Mouse (Mus musculus) A20 (cell line): ENCODE data around the gene Itpr1.

Experiments
- DNase-seq: peaks from one replicate; pipeline ENCODE4 v3.0.0-alpha.2; 2011; ENCODE audit warnings: low read depth, low spot score

Gene Itpr1

DNA sequence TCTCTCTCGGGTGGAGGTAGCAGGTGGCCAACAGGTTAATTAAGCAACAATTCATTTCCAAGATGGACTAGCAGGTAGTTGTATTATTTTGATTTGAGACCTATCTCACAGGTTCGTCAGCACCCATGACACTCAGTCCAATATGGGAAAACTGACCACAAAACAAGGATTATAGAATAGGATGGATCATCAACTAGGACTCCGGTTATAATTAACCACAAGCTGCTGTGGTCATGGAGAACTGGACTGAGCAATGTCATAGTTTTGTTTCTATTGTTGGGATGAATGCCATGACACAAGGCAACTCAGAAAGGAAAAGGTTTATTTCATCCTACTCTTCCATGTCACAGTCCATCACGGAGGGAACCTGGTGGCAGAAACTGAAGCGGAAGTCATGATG lies 252.3 kb downstream of the Itpr1 start:
- DNase-seq = no peak

DNA sequence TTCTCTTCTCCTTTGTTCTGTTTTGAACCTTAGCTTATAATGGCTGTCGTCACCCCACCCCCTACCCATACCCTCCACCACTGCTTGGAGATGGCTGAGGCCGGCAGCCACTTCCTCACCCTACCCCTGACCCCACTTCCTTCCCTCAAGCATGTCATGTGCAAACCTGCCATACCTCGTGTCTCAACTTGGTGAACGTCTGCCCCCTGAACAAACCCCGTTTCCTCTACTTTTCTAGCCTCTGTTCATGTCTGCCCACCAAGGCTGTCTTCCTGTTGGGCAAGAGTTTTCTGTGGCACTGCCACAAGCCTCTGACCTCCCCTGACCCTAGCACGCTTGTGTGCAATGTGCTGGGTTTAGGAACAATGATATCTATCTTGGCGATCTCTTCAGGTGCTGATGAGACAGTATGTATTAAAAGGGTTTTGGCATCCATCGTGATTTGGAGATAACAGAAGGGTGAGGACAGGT lies 253.2 kb downstream of the Itpr1 start:
- DNase-seq = no peak

DNA sequence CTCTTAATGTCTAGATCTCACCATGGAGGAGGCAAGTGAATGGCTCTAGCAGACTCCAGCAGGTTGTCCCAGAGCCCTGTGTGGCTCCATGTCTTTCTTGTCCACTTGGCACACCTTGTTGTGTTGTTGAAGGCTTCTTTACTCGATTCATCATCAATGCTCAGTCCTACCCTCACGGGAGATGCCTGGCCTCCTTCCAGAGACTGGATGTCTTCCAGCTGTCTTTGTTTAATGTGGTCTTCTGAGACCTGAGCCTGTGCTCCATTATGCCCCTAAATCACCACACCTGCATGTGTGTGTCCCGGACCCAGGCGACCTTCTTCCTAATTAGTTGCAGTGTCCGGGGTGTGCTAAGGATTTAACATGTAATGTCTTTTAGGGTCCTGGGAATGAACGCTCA lies 254.7 kb downstream of the Itpr1 start:
- no peak for DNase-seq

DNA sequence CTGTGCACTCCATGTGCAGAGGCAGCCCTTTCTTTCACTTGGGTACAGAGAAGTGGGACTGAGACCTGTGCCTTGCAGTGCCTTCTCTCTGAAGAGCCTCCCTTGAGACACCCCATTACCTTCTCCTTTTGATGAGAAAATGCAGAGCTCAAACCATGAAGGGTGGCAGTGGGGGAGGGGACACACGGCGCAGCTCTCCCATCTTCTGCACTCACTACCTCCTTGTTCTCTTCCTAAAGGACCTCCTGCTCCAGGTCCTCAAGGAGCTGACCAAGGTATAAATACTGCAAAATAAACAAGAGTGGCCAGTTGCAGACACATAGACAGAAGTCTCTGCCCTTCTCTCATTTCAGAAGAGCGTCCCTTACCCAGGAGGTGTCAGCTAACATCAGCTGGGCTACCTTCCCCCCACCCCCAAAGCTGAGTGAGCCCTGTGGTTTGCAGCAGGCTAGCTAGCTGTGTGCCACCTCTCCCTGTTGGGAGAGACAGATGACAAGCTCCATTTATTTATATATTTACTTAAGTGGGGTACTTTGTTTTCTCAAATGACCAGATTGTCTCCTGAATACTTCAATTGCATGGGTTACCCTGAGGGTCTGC lies 255.4 kb downstream of the Itpr1 start:
- no peak for DNase-seq

DNA sequence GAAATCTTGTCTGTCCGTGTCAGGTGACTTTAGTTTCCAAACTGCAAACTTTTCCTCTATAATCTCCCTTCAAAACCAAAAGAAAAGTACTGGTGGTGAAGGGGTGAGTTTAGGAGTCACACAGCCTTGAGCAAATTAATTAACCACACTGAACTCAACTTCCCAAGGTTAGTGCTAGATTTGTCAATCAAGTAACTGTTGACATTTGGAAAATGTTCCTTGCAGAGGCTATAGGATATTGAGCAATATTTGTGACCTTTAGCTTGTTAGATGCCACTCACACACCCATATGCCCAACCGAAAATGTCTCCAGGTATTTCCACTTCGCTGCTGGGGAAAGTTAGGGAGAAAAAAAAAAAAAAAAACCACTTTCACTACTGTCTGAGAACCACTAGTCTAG lies 259.0 kb downstream of the Itpr1 start:
- DNase-seq = no peak

DNA sequence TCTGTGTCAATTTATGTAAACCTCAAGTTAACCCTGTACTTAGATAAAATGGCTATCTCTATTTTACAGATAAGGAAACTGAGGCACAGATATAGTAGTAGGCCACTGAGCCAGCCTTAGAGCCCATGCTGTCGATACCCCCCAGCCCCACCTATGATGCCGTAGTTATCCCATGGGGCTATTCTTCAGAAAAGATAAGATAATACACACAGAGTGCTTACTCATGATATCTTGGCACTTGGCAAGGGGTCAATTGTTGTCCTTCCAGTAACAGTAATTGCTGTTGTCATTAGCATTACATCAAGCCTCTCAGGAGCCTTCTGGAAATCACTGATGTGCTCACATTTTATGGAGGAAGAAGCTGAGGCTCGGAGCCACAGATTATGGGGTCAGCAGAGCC lies 259.9 kb downstream of the Itpr1 start:
- DNase-seq = no peak

DNA sequence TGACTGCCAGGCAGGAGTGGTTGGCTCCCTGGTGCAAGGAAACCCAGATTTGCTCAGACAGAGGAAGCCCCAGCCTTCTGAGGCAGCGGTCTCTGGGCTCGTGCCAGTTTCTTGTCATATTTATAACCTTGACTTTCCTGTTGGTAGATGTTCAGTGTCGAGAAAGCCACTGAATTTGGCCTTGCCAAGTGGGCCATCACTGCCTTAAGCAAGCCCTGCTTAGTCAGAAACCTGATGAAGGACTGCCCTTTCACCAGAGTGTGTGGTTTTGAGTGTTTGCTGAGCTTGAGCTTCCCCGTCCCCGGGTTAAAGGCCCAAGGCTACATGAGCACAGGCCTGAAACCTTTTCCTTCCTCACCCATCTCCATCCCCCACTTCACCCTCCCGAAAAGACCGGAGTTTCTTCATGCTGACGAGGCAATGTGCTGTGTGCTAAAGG lies 263.9 kb downstream of the Itpr1 start:
- no peak for DNase-seq

DNA sequence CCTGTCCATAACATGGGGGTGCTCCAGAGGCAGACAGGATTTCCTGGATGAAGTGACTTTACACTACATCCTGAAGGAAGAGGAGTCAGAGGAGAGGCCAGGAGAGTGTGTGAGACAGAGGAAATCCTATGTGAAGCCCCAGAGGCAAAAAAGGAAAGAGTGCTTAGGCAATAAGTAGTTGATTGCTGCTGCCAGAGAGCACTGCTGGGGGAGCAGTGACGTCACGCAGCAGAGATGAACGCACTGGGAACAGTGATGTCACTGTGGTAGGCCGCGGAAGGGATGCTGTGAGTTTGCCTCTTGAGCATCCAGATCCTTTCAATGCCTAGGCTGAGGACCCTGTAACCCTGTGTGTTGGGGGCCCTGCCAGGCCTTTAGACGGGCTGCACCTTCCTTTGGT lies 264.7 kb downstream of the Itpr1 start:
- DNase-seq = no peak

DNA sequence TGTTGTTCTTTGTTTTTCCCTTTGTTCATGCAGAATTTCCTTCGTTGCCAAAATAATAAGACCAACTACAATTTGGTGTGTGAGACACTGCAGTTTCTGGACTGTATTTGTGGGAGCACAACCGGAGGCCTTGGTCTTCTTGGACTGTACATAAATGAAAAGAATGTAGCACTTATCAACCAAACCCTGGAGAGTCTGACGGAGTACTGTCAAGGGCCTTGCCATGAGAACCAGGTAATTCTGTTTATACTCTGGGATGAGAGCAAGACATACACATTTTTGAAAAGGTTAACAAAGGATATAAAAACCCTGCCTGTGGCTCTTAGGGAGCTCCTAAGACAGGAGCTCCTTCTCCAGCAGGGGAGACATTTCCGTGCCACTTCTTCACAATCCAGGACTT lies 268.3 kb downstream of the Itpr1 start:
- no peak for DNase-seq

DNA sequence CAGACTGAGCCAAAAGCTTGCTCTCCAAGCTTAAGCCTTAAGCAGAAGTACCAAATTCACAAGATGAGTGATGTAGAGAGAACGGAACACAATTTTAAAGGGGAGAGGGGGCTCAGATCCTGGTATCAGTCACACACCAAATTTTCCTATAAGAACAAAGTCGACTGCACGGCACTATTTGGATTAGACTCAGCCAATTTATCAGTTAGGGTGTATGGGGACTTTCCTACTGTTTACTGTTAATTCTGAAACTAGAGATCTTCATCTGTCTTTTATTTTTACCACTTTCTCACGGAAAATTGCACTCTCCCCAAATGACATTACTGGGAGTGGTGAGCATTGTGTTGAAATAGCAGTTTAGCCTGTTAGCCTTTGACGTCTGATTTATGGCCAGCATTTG lies 269.6 kb downstream of the Itpr1 start:
- DNase-seq = no peak

DNA sequence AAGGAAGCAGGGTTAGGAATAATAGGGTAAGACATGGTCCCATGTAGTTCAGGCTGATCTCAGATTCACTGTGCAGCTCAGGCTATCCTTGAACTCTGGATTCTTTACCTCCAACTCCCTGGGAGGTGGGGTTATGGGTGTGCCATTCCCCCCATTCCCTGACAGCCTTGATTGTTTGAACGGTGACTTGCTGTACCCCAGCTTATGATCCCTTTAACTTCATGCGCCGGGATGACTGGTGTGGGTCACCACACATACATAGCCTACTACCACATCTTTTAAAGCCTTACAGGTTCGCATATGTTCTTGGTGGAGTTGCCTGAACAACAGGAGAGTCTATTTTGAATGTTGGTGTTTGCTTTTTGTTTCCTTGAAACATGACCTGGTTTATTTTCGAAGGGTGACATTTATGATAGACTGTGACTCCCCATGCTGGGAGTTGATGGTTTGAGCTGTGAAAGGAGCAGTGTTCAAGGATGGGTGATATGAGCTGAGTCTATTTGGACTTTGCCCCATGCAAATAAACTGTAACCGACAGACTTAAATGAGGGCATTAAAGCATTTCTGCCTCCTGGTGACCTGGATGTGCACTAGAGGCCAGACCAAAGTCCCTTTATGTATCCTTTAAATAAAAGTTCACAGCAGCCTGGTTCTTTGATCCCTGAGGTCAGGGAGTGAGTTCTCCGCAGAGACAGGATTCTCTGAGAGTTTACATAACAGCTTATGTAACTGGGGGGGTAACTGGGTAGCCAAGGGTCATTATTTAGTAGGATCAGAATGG lies 273.5 kb downstream of the Itpr1 start:
- DNase-seq = no peak

DNA sequence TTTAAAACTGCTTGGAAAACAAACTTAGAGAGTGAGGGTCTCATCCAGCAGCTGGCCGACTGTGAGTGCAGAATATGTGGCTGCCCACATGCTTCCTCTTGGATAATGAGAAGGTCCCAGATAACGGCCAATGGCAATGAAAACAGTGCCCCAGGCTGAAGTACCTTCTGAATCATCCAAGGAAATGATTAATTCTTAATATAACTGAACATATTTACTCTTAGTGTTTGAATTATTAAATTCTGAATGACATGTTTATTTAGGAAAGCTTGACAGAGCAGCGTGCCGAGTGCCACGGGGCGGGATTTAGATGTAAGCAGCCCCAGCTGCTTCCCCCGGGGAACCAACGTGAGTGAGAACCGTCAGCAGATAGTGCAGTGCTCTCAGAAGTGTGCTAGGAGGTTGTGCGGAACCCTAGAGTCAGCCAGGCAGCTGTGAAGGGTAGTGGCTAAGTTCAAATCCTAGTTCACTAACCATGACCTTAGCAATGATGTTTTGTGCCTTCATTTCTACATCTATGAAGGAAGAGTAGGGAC lies 274.5 kb downstream of the Itpr1 start:
- DNase-seq = no peak

DNA sequence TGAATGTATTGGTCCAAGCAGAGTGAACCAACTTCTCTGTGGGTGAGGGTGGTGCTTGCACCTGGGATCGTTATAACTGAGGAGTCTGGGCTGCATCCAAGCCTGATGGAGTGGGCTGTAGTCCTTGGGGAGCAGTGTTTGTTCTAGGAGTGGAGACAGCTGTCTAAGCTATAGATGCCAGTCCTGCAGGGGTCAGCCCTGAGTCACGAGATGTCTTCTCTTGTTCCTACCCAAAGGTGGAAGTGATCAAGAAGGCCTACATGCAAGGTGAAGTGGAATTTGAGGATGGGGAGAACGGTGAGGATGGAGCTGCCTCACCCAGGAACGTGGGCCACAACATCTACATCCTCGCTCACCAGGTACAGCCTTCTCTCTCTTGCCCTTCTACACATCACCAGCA lies 275.4 kb downstream of the Itpr1 start:
- peak; percentile 33 for DNase-seq

DNA sequence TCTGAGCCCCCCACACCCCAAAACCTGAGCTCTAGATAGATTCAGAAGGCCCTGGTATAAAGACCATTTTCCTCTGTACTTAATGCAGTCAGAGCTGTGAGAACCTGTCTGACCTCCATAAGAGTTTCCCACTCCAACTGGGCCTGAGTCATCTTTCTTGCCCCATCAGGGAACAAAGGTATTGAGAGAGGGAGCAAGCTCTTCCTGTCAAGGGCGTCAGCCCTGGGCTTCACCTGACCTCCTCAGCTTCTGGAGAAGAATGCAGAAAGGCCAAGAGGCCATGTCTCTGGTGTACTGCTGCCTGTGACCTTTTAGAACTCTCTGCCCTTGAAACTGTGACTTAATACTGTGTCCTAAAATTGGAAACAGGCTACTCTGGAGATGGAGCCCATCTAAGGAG lies 279.1 kb downstream of the Itpr1 start:
- DNase-seq = no peak

DNA sequence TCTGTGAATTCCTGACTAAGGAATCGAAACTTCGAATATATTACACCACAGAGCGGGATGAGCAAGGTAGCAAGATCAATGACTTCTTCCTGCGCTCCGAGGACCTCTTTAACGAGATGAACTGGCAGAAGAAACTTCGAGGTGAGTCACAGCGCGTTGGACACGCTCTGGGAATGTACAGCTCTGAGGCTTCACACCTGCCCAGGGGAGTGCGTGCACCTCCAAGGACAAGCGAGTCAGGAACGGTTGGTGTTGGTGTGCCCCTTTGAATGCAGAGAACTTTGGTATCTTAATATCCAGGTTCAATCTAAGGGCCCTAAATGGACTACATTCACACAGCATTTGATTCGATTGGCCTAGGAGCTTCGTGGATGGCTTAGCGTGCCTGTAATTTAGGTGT lies 280.9 kb downstream of the Itpr1 start:
- DNase-seq = no peak

DNA sequence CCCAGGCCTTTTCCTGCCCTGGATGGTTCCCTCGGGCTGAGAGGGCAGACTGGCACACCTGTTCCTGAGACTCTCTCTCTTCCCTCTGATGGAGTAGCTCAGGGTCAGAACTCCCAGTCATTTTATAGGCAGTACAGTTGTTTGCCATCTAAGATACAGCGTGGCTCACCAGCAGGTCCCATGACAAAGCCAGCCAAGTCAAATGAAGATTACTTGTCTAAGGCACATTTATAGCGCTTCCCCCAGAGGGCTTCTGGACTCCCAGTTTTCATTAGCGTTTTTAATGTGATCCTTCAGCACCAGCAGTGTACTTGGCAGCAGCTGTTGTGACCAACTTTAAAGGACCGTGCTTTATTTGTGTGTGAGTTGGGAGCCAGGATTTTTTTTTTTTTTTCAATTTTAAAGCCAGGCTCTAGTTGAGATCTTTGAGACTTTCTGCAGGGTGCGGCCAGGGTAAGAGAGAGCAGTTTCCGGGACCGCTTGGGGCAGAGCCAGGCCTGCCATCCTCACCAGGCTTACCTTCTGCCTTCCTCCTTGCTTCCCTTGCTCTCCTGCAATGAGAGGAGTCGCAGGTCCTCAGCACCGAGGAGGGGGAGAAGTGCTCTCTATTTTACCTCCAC lies 281.4 kb downstream of the Itpr1 start:
- no peak for DNase-seq

DNA sequence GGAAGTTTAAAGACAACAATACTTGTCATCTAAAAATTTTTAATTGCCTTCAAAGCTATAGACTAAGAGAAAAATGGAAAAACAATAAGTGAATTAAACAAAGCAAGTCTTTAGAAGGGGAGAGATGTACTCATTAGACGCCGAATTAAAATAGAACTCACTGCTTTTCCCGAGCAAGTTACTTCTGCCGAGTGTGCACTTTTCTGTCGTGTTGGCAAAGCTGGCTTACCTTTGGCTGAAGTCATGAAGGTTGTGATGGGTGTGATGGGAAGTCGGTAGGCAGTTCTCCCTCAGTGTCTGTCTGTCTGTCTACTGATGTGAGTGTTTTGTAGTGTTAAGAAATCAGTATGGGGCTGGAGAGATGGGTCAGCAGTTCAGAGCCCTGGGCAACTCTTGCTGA lies 282.1 kb downstream of the Itpr1 start:
- DNase-seq = no peak

DNA sequence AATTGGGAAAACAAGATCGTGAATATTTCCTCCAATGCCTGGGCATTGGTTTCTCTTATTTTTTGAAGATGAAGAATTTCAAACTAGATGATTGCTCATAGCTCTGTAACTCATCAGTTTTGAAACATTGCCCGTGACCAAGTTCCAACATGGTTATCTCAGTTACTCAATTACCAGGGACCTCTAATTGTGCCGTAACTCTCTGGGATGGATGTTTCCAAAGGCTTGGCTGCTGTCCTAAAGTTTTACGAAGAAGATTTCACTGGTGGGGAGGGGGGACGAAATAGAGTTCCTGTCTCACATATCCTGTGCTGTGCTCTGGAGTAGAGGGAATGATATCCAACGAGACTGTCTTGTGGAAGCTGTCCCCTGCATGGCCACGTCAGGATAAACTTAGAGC lies 285.2 kb downstream of the Itpr1 start:
- DNase-seq = no peak

DNA sequence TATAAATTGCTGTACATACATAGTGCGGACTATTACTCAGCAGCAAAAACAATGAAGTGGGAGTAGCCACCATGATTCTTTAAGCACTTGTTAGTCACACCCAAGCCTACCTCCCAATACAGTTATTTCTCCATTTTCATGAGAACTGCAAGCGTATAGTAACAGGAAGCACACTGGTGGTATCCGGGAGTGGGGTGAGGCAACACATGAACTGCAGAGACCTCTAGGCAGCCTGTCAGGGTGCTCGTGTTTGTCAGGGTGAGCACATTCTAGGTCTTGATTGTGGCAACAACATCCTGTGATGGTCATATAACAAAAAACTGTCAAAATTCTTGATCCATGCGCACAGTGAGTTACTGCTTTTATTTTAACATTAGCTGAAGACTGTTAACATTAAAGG lies 290.8 kb downstream of the Itpr1 start:
- DNase-seq = no peak

DNA sequence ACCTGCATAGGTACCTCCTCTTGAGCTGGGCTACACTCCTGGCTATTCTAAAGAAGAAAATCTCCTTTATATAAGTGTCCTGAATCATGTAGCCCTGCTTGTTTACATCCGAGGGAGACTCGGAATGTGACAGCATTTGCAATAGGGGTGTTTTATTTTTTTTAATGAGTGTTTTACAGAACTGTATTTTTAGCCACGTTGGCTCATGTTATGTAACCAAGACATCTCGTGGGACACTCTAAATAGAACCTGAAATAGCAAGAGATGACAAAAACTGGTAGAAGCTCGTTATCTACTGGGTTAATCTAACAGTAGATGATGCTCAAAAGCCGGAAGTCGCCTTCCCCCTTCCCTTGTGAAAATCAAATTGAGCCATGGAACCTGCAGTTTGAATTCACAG lies 291.8 kb downstream of the Itpr1 start:
- no peak for DNase-seq

DNA sequence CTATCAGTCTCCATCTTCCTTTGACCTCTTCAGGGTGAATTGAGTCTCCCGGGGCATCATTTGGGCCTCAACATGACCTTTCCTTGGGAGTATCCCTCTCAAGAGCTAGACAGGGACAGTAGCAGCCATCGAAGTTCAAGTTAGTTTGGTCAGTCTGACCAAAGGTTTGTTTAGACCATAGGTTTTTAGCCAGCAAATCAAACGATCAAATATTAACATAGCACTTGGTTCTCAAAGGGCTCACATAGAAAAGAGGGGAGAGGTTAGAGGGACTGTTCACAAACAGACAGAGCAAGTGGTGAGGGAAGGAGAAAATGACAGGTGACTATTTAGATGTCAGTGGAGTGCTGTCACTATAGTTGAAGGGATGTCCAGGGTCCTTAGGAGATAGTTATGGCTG lies 293.3 kb downstream of the Itpr1 start:
- no peak for DNase-seq

DNA sequence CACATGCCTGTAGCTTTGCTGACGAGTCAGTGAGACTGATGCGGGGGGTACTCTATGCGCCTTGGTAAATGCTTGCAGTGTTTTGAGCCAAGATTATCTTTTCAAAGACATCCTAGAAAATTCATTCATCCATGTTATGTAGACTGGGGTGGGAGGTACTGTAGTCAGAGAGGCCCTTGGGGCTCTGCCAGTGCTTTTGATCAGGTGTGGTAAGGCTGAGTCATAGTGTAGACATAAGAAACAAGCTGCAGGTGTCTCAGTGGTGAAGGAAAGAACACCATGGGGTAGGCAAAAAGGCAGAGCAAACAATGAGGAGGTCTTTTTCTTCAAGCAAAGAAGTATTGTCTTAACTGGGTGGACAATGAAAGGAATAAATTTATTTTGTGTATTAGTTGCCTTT lies 294.4 kb downstream of the Itpr1 start:
- no peak for DNase-seq

DNA sequence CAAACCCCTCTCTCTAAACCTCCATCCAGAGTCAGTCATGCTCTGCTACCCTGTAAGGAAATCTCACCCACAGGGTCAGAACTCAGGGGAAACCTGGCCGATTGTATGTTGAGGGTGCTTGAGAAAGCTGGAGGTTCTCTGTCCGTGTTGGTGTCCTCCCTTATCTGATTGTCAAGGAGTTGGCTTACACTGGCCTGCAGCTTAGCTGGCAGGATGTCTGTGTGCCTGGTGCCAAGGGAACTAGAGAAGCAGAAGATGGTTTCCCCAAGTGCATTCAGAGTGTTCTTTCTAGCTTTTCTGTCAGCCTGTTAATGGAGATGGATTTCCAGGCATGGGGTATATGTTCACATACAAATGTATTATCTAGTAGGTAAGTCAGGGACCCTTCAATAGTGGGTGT lies 296.4 kb downstream of the Itpr1 start:
- no peak for DNase-seq
